Mouse (Mus musculus) embryonic facial prominence, embryonic 10.5 days (tissue): ENCODE results near the gene Nuak2. TPM values are rescaled to one million over a fixed set of nuclear protein-coding genes. Genes with fewer than 3 reads are reported as not detected.
A peak's percentile ranks its signal among the peaks of the same experiment; 100 is the strongest.
"Not testable (repeated sequence)": the region's sequence is repeated elsewhere in the genome, so short reads cannot be mapped to it uniquely, and the experiment has no call there.

Experiments used
- DNase-seq: peaks from one replicate; pipeline ENCODE4 v3.0.0-alpha.2; 2017; ENCODE audit warnings: low spot score
- H3K27ac ChIP-seq: fragments of 300-500 bp; sonication (generic); replicated peaks from 2 replicates; pipeline ENCODE4 v1.5.1; 2016; ENCODE audit warnings: mild to moderate bottlenecking
- H3K27me3 ChIP-seq: fragments of 300-500 bp; sonication (generic); replicated peaks from 2 replicates; pipeline ENCODE4 v1.6.1; 2016; ENCODE audit warnings: low read depth, mild to moderate bottlenecking; ENCODE audit not compliant: poor library complexity, severe bottlenecking
- H3K36me3 ChIP-seq: fragments of 300-500 bp; sonication (generic); replicated peaks from 2 replicates; pipeline ENCODE4 v1.6.1; 2016; ENCODE audit warnings: mild to moderate bottlenecking, moderate library complexity
- H3K4me1 ChIP-seq: fragments of 300-500 bp; sonication (generic); 2 replicates; pipeline ENCODE4 v1.6.1; 2016
- H3K4me3 ChIP-seq: fragments of 300-500 bp; sonication (generic); 2 replicates; pipeline ENCODE4 v1.5.1; 2016; ENCODE audit warnings: mild to moderate bottlenecking, moderate library complexity
- H3K9me3 ChIP-seq: fragments of 300-500 bp; sonication (generic); 2 replicates; pipeline ENCODE4 v1.6.1; 2016; ENCODE audit warnings: mild to moderate bottlenecking
- WGBS: fragments of 180-500 bp; shearing (Covaris S2); methylation state at CpG from one replicate; pipeline ENCODE4 v1.1.7; 2016; 5-methylcytosine and 5-hydroxymethylcytosine counted together
- polyA plus RNA-seq: library from polyadenylated mRNA; unstranded; fragments of >200 nt; fragmentation: Nextera tagmentation; extraction: Ambion mirVana; gene quantifications from 2 replicates; pipeline ENCODE4 v1.2.1, GENCODE M21; 2016

The Nuak2 gene
- 12.6 and 19.6 TPM in 2 replicates for polyA plus RNA-seq

DNA sequence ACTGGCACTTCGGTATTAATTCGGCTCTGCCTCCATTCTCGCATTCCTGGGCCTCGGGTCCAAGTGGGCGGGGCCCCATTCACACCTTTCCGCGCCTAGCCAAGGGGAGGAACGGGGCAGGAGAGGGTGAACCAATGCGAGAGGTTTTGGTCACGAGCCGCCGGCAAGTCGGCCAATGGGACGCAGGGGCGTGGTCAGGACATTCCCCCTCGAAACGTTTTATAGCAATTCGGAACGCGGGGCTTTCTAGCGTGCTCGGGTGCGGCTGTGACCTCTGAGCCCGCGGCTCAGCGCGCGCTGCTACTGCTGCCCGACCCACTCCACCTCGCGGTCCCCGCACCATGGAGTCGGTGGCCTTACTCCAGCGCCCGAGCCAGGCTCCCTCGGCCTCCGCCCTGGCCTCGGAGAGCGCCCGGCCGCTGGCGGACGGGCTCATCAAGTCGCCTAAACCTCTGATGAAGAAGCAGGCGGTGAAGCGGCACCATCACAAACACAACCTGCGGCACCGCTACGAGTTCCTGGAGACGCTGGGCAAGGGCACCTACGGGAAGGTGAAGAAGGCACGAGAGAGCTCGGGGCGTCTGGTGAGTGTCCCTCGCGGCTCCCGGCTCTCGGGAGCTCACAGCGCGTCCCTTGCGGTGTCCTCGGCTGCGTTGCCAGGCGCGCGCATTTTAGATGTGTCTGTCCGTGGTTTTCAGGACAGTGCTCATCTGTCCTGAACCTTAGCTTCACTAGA, at the start of gene Nuak2:
Nuak2 (plus strand) TSS at position 238 of the 736 bp plus-strand sequence.
- Histone ChIP-seq H3K36me3 (peaks cover 10% of the 10 kb centered on the region), H3K9me3 (no peaks in the 10 kb centered on the region), H3K27me3 (peaks cover 56% of the 10 kb centered on the region), H3K27ac (peak within 1 kb of the TSS; percentile 85), H3K4me1 (peaks cover 54% of the 10 kb centered on the region), H3K4me3 (peak within 1 kb of the TSS; percentile 72)
- peak; percentile 92 for DNase-seq
- under 1% methylated on average over 67 of the region's 67 CpGs for WGBS

DNA sequence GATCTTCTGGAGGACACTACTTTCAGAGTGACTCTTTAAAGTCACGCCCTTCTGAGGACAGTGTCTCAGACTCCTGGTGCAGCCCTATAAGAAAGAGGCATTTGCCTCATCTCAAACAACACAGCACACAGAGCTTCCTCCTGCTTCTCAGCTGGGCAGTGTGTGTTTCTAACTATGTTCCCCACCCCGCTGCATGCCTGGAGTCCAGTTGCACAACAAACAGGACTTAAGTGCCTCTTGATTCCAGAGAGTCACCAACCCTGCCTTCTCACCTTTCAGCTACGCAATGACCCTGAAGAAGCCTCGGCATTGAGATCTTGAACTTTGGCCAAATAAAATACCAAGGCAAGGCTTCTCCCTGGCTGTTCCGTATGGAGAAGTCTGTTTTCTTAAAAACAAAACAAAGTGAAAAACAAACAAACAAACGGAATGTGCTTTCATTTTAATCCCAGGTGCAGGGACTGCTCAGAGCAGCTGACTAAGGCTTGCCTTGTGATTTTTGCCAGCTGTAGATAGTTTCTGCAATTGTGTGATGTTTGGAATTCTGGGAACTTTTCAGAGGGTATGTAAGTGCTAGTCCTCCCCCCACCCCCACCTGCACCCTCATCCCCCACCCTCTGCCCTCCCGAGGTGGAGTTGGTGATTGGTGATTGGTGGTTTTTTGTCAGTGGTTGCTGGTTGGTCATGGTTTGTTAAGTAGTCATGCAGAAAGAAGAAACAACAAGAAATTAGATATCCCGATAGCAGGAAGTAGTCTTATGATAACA, 49.0 kb upstream of the Nuak2 start:
- H3K9me3 ChIP-seq, result no peaks in the 10 kb centered on the region
- H3K36me3 ChIP-seq, result no peaks in the 10 kb centered on the region
- no peaks in the 10 kb centered on the region for H3K27me3 ChIP-seq
- WGBS, result 43% methylated on average over 8 of the region's 8 CpGs
- H3K4me3 ChIP-seq, result no peak overlapping the region
- DNase-seq, result no peak
- H3K27ac ChIP-seq, result no peak overlapping the region
- H3K4me1 ChIP-seq, result peaks cover 47% of the 10 kb centered on the region

DNA sequence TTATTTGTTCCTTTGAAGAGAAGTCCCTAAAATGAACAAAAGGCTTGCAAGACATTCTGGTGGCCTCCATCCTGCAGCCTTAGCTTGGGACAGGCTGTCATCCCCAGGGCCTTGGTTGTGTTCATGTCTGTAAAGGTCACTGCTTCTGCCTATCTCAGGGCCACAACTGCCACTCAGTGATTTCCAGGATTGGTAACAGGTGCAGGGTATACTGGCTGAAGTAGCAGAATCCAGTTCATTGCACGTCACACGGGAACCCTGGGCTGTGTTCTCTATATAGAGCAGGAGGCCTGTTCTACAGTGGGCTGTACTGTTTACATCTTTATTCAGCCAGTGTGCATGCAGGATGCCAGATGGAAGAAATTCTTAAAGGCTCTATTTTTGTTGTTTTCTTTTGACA, 48.0 kb upstream of the Nuak2 start:
- no peaks in the 10 kb centered on the region for H3K9me3 ChIP-seq
- 60% methylated on average over 2 of the region's 2 CpGs for WGBS
- H3K4me1 ChIP-seq, result peaks cover 47% of the 10 kb centered on the region
- no peak for DNase-seq
- no peaks in the 10 kb centered on the region for H3K27me3 ChIP-seq
- H3K27ac ChIP-seq, result no peak overlapping the region
- no peak overlapping the region for H3K4me3 ChIP-seq
- no peaks in the 10 kb centered on the region for H3K36me3 ChIP-seq

DNA sequence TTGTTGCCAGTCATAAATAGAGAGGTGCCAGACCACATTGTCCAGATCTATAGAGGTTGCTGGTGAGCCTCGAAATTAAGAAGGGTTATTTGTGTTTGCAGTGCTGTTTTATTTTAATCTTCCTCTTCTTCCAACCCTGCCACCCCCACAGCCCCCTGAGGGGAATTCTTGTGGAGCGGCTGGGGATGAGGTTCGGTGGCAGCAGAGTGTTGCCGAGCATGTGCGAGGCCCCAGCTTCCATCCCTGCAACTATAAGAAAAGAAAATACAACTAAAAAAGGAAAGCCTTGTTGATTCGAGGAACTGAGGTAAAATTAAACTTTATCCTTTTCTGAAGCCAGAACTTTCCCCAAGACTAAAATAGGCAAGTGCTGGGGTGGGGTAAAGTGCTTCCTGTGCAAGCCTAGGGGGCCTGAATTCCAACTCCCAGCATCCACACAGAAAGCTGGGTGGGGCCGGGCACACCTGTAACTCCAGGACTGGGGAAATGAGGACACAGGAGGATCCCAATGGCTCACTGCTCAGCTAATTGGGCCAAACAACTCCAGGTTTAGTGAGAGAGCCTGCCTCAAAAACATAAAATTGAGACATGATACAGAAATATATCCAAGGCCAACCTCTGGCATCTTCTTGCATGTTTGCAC, 47.4 kb upstream of the Nuak2 start:
- no peaks in the 10 kb centered on the region for H3K9me3 ChIP-seq
- WGBS, result 52% methylated on average over 7 of the region's 7 CpGs
- DNase-seq, result no peak
- H3K27ac ChIP-seq, result no peak overlapping the region
- H3K36me3 ChIP-seq, result no peaks in the 10 kb centered on the region
- no peaks in the 10 kb centered on the region for H3K27me3 ChIP-seq
- H3K4me1 ChIP-seq, result peaks cover 47% of the 10 kb centered on the region
- H3K4me3 ChIP-seq, result no peak overlapping the region

DNA sequence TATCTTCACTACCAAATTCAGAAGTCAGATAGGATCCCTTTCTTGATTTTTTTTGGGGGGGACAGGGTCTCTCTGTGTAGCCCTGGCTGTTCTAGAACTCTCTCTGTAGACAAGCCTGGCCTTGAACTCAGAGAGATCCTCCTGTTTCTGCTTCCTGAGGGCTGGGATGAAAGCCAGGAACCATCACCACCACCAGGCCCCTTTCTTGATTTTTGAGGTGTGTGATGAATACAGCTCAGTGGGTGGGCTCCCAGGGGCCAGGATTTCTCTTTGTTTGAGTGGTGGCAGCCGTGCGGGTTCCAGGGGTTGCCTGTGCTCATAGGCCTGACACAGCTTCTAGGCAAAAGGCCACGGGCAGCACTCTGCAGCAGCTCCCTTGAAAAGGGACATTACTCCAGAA, 44.7 kb upstream of the Nuak2 start:
- Histone ChIP-seq H3K27me3 (no peaks in the 10 kb centered on the region), H3K27ac (no peak overlapping the region), H3K4me1 (peaks cover 36% of the 10 kb centered on the region), H3K9me3 (no peaks in the 10 kb centered on the region), H3K4me3 (no peak overlapping the region), H3K36me3 (no peaks in the 10 kb centered on the region)
- WGBS, result 81% methylated on average over 3 of the region's 3 CpGs
- no peak for DNase-seq

DNA sequence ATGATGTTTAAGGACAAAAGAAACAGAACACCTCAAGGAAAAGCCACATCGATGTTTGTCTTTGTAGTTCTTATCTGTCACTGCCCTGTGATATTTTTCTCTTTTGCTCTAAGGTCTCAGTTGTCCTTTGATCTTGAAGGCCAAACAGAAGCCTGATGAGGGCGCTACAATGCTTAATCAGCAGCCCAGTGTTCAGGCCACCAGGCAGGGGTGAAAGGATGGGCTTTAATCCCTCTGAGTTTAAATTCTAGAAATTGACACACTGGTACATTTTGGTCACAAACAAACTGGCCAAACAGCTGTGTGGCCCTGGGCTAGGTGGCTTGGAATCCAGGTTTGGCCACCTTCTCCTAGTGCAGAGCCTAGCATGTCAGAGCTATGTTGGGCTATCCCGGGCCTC, 39.2 kb upstream of the Nuak2 start:
- Histone ChIP-seq H3K9me3 (no peaks in the 10 kb centered on the region), H3K4me1 (peaks cover 3% of the 10 kb centered on the region; the same call in 1 of the 2 replicates), H3K4me3 (no peak overlapping the region), H3K27me3 (no peaks in the 10 kb centered on the region), H3K36me3 (no peaks in the 10 kb centered on the region), H3K27ac (no peak overlapping the region)
- 77% methylated on average over 3 of the region's 3 CpGs for WGBS
- DNase-seq, result no peak

DNA sequence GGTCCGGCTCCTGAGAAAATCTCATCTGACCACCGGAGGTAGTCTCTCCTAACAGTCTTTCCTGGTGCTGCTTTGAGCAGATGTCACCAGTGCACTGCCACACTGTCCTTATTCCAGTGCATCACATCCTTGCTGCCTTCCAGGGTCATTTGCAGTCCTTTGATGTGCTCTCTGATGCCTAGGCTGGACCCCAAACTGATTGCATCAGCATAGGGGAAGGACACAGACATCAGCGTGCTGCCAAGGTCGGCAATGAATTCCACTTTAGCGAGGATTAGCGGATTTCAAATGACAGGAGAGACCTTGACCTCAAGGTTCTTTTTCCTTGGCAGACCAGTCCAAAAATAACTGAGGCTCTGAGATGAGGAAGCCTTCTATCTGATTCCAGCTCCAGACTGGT, 38.8 kb upstream of the Nuak2 start:
- Histone ChIP-seq H3K4me1 (peaks cover 7% of the 10 kb centered on the region), H3K4me3 (no peak overlapping the region), H3K27ac (no peak overlapping the region), H3K27me3 (no peaks in the 10 kb centered on the region), H3K36me3 (no peaks in the 10 kb centered on the region), H3K9me3 (no peaks in the 10 kb centered on the region)
- WGBS, result 79% methylated on average over 6 of the region's 6 CpGs
- no peak for DNase-seq

DNA sequence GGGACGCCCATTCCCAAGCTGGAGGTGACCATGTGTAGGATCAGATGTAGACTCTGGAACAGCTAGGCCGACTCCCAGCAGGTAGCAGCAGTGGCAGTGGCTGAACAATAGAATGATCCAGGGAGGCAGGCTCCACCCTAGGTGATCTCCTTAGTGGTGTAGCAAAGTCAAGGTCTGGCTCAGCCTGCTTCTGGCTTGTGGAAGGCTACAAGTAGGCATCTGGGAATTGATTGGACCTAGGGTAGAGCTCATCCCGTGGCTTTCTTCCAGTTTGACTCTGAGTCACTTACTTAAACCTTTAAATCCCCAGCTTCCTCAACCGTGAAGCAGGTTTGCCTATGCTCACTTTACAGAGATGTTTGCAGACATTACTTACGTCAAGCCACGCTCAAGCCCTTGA, 35.3 kb upstream of the Nuak2 start:
- WGBS, result 70% methylated on average over 6 of the region's 6 CpGs
- peaks cover 20% of the 10 kb centered on the region for H3K4me1 ChIP-seq
- not testable (repeated sequence) for H3K9me3 ChIP-seq, H3K27me3 ChIP-seq, DNase-seq, H3K36me3 ChIP-seq, H3K27ac ChIP-seq, H3K4me3 ChIP-seq

DNA sequence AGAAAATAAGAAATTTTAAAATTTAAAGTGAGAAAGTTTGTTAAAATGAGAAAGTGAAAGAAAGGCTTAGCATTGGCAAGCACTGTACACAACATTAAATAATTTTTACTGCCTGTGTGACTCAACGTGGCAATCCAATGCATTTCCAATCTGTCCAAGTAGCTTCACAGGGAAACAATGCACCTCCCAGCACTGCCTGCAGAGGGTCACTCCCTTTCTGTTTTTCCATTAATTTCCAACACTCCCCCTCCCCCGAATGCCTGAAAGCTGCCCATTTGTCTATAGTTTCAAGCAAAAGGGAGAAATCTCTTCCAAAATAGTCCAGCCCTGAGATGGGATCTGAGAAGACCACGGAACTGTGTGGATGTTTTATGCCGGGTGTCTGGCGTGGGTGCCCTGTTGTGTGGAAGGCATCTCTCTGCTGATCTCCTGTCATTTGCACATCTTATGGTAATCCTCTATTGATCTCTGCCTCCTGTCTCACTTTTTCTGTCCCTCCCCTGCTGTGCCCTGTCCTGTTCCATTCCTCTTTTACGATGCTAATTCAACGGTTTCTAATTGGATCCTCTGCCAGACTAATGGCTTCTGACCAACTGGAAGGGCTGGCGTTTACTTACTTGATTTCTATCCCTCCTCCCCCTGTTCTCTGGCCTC, 34.3 kb upstream of the Nuak2 start:
- 21% methylated on average over 8 of the region's 8 CpGs for WGBS

DNA sequence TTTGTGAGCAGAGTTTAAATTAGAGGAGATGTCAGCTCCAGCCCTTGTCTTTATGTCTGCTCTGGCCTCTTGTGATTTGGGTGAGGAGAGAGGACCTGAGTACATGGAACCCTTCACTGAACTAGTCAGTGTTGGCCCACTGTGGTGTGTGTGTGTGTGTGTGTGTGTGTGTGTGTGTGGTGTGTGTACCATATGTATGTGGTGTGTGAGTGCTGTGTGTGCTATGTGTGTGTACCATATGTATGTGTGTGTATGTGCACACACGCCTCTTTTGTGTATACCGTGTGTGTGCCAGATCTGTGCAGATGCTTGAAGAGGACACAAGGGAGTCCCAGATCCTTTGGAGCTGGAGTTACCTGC, 33.8 kb upstream of the Nuak2 start:
- no peak for DNase-seq
- H3K36me3 ChIP-seq, result no peaks in the 10 kb centered on the region
- H3K27me3 ChIP-seq, result peaks cover 18% of the 10 kb centered on the region
- no peak overlapping the region for H3K4me3 ChIP-seq
- no peak overlapping the region for H3K27ac ChIP-seq
- peaks cover 20% of the 10 kb centered on the region for H3K4me1 ChIP-seq
- 80% methylated on average over 2 of the region's 2 CpGs for WGBS
- no peaks in the 10 kb centered on the region for H3K9me3 ChIP-seq

More for the DNA sequence above, 34.3 kb upstream of the Nuak2 start:
- Histone ChIP-seq H3K36me3 (no peaks in the 10 kb centered on the region), H3K27me3 (peaks cover 18% of the 10 kb centered on the region), H3K9me3 (no peaks in the 10 kb centered on the region), H3K4me3 (no peak overlapping the region), H3K27ac (no peak overlapping the region), H3K4me1 (peaks cover 20% of the 10 kb centered on the region)
- DNase-seq, result no peak

DNA sequence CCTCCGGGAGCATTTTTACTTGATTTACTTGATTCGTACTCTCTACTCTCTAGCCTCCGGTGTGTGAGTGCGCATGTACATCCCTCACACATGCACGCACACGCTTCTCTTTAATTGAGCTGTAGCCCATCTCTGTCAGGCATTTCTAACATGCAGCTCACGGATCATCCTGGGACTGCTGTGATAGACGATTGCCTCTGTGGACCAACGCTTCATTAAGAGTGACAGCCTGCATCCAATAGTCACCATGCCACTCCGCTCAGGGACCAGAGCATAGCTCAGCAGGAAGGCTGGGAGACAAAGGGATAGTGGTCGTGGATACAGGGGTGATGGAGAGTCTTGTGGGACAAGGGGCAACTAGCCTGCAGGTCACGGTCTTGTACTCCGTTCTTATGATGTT, 32.9 kb upstream of the Nuak2 start:
- Histone ChIP-seq H3K27ac (no peak overlapping the region), H3K9me3 (no peaks in the 10 kb centered on the region), H3K4me3 (no peak overlapping the region), H3K36me3 (no peaks in the 10 kb centered on the region), H3K27me3 (peaks cover 26% of the 10 kb centered on the region), H3K4me1 (peaks cover 28% of the 10 kb centered on the region)
- DNase-seq, result no peak
- WGBS, result 70% methylated on average over 13 of the region's 13 CpGs

DNA sequence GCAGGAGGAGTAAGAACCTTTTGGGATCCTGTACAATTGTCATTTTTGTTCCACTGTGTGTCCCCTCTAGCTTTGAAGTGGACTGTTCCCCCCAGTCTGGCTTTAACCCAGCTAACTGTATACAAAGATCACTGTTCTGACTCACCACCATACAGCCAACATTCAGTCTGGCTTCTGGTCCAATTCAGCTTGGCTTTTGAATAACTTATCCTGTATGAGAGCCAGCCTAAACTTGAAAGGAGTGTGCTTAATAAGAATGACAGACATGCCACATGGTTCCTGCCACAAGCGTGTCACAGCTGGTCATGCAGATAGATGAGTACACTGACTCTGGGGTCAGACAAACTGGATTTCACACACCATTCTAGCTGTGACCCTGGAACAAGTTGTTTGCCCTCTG, 29.2 kb upstream of the Nuak2 start:
- H3K27ac ChIP-seq, result no peak overlapping the region
- peaks cover 57% of the 10 kb centered on the region for H3K4me1 ChIP-seq
- 82% methylated on average over 1 of the region's 1 CpGs for WGBS

More for the DNA sequence above, 29.2 kb upstream of the Nuak2 start:
- H3K27me3 ChIP-seq, result peaks cover 39% of the 10 kb centered on the region
- DNase-seq, result no peak
- H3K9me3 ChIP-seq, result no peaks in the 10 kb centered on the region
- H3K4me3 ChIP-seq, result no peak overlapping the region
- no peaks in the 10 kb centered on the region for H3K36me3 ChIP-seq
